Mouse (Mus musculus) neural tube, embryonic 11.5 days (tissue): ENCODE measurements at regions not wholly inside any gene's neighbourhood (a gene's known extent, or its start where the extent isn't known, plus 50 kb on each side); places are given as distances from the start of the nearest gene placed in this dataset.
A peak's percentile ranks its signal among the peaks of the same experiment; 100 is the strongest.

Experiments
- ATAC-seq: fragments of 200-750 bp; cut with Nextera tagmentation; 2 replicates; pipeline ENCODE4 v1.8.0; 2017; ENCODE audit warnings: moderate number of reproducible peaks, mild to moderate bottlenecking, moderate TSS enrichment, moderate library complexity; ENCODE audit not compliant: insufficient read depth, low FRiP score, low TSS enrichment
- DNase-seq: peaks from one replicate; pipeline ENCODE4 v3.0.0-alpha.2; 2015; ENCODE audit warnings: low spot score
- H3K27ac ChIP-seq: fragments of 300-500 bp; sonication (generic); 2 replicates; pipeline ENCODE4 v1.5.1; 2014; ENCODE audit warnings: low read depth, mild to moderate bottlenecking, low read length
- H3K27me3 ChIP-seq: fragments of 300-500 bp; sonication (generic); 2 replicates; pipeline ENCODE4 v1.6.1; 2014; ENCODE audit warnings: mild to moderate bottlenecking, low read length, mixed read lengths; ENCODE audit not compliant: control insufficient read depth, insufficient read depth
- H3K36me3 ChIP-seq: fragments of 300-500 bp; sonication (generic); 2 replicates; pipeline ENCODE4 v1.6.1; 2014; ENCODE audit warnings: mild to moderate bottlenecking, low read length, moderate library complexity, mixed read lengths; ENCODE audit not compliant: control insufficient read depth, insufficient read depth
- H3K4me1 ChIP-seq: fragments of 300-500 bp; sonication (generic); 2 replicates; pipeline ENCODE4 v1.6.1; 2014; ENCODE audit warnings: low read length, mixed read lengths; ENCODE audit not compliant: control insufficient read depth, insufficient read depth
- H3K4me2 ChIP-seq: fragments of 300-500 bp; sonication (generic); 2 replicates; pipeline ENCODE4 v1.6.1; 2014; ENCODE audit warnings: low read depth, mild to moderate bottlenecking, moderate library complexity
- H3K4me3 ChIP-seq: fragments of 300-500 bp; sonication (generic); 2 replicates; pipeline ENCODE4 v1.5.1; 2014; ENCODE audit warnings: low read depth, low read length
- H3K9ac ChIP-seq: fragments of 300-500 bp; sonication (generic); 2 replicates; pipeline ENCODE4 v1.6.1; 2014; ENCODE audit warnings: mild to moderate bottlenecking, low read length
- H3K9me3 ChIP-seq: fragments of 300-500 bp; sonication (generic); 2 replicates; pipeline ENCODE4 v1.6.1; 2016; ENCODE audit warnings: low read length; ENCODE audit not compliant: control insufficient read depth
- WGBS: fragments of 180-500 bp; shearing (Covaris S2); extraction: QIAGEN DNeasy Blood & Tissue Kit; methylation state at CpG from one replicate; pipeline ENCODE4 v1.1.7; 2014; 5-methylcytosine and 5-hydroxymethylcytosine counted together

- Histone ChIP-seq H3K36me3 (no peaks in the 10 kb centered on the region), H3K4me3 (no peak overlapping the region), H3K27ac (no peak overlapping the region), H3K9ac (no peak overlapping the region), H3K9me3 (no peaks in the 10 kb centered on the region), H3K4me2 (no peak overlapping the region), H3K27me3 (no peaks in the 10 kb centered on the region), H3K4me1 (no peaks in the 10 kb centered on the region)
- DNase-seq = no peak
- ATAC-seq = no peak
- WGBS = 93% methylated on average over 3 of the region's 3 CpGs
These were observed 119.8 kb downstream of the H2al2a start for GRCm38 (mm10) chr2:17876942-17877341.

- no peak for DNase-seq
- ATAC-seq = no peak
- no peaks in the 10 kb centered on the region for H3K36me3 ChIP-seq
- H3K4me3 ChIP-seq = no peak overlapping the region
- no peak overlapping the region for H3K27ac ChIP-seq
- H3K9me3 ChIP-seq = no peaks in the 10 kb centered on the region
- H3K4me2 ChIP-seq = no peak overlapping the region
- H3K4me1 ChIP-seq = no peaks in the 10 kb centered on the region
- H3K27me3 ChIP-seq = no peaks in the 10 kb centered on the region
- H3K9ac ChIP-seq = no peak overlapping the region
- 90% methylated on average over 9 of the region's 9 CpGs for WGBS
These were observed 120.6 kb downstream of the H2al2a start for GRCm38 (mm10) chr2:17876155-17876554.

DNA sequence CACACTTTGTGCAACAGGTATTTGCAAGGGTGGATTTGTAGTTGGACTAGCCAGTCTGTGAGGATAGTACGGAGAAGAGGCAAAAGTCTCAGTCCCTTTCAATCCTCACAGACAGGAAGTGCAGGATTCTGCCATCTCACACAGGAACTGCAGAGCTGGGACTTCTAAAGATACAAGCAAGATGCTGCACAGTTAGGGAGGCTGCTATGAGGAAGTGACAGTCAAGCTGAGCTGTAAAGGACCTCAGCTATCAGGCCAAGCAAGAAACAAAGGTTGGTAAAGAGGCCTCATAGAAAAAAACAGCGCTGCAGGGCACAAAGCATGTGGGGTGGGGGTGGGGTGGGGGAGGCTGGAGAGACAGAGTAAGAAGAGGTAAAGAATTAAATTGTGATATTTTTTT lies 126.2 kb downstream of the H2al2a start:
- no peak for ATAC-seq

DNA sequence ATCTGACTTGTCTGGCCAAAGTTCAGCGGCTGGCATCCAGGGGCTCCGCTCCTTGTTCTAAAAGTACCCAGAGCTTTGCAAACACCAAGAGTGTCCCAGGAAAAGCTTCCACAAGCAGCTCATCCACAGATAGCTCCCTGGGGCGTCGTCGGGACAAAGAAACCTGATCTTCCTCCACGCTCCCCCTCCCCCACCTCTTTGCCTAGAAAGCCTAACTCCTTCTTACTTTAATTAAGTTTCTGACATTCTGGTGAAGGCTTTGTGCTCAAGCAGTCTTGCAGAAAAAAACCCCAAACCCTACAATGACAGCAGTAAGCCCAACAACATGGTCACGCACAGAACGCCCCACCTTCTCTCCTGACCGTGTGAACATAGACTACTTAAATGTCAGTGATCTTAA lies 128.6 kb downstream of the H2al2a start:
- WGBS = 17% methylated on average over 9 of the region's 9 CpGs
- Histone ChIP-seq H3K4me2 (no peak overlapping the region), H3K9ac (no peak overlapping the region), H3K27me3 (no peaks in the 10 kb centered on the region), H3K4me3 (no peak overlapping the region), H3K9me3 (no peaks in the 10 kb centered on the region), H3K4me1 (no peaks in the 10 kb centered on the region), H3K36me3 (no peaks in the 10 kb centered on the region), H3K27ac (no peak overlapping the region)
- DNase-seq (no peak), ATAC-seq (no peak)

More for the DNA sequence above, 126.2 kb downstream of the H2al2a start:
- no peak overlapping the region for H3K4me2 ChIP-seq
- no peak overlapping the region for H3K27ac ChIP-seq
- H3K9me3 ChIP-seq = no peaks in the 10 kb centered on the region
- H3K4me3 ChIP-seq = no peak overlapping the region
- no peak overlapping the region for H3K9ac ChIP-seq
- H3K4me1 ChIP-seq = no peaks in the 10 kb centered on the region
- H3K27me3 ChIP-seq = no peaks in the 10 kb centered on the region
- 73% methylated on average over 2 of the region's 2 CpGs for WGBS
- no peaks in the 10 kb centered on the region for H3K36me3 ChIP-seq
- no peak for DNase-seq

GRCm38 (mm10) chr2:17867341-17867740 lies 129.4 kb downstream of the H2al2a start:
- no peaks in the 10 kb centered on the region for H3K4me1 ChIP-seq
- DNase-seq (no peak), ATAC-seq (no peak)
- H3K9ac ChIP-seq = no peak overlapping the region
- no peak overlapping the region for H3K27ac ChIP-seq
- 57% methylated on average over 3 of the region's 3 CpGs for WGBS
- no peak overlapping the region for H3K4me2 ChIP-seq
- H3K9me3 ChIP-seq = no peaks in the 10 kb centered on the region
- no peaks in the 10 kb centered on the region for H3K27me3 ChIP-seq
- H3K4me3 ChIP-seq = no peak overlapping the region
- no peaks in the 10 kb centered on the region for H3K36me3 ChIP-seq

DNA sequence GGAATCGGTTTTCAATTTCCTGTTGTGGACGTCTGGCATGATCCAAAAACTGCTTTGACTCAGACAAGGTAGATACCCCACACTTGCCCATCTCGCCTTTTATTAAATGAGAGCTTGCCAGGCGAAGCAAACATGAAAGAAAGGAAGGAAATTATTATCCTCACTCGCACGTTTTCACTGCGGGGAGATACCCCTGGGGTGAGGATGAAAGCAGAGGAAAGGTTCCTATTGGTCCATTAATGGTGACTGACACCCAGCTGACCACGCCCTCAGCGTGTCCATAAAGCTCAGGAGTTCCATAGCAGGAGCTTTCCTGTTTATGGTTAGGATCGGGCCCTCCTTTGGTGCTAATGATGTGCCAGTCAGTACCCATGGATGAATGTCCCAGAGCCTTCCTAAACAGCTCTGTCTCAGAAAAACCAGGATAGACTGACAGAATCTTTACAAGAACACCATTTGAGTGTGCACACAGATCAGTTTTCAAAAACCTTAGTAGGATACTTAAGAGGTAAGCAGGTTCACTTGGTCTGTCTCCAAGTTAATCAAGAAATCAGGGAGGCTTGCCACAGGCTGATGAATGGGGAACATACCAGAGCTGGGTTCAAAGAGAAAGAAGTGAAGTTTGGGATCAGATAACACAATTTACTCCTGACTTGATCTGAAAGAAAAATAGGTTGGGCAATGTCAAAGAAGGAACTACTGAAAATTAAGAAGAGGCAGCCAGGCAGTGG lies 130.7 kb upstream of the Nebl start:
- Histone ChIP-seq H3K4me3 (no peak overlapping the region), H3K27ac (no peak overlapping the region), H3K9me3 (no peaks in the 10 kb centered on the region), H3K9ac (no peak overlapping the region), H3K27me3 (no peaks in the 10 kb centered on the region), H3K4me2 (peak overlapping the region; percentile 15), H3K36me3 (no peaks in the 10 kb centered on the region), H3K4me1 (no peaks in the 10 kb centered on the region)
- peak; percentile 60; the same call in 1 of the 2 replicates for ATAC-seq
- WGBS = 9% methylated on average over 10 of the region's 10 CpGs
- DNase-seq = peak; percentile 42

DNA sequence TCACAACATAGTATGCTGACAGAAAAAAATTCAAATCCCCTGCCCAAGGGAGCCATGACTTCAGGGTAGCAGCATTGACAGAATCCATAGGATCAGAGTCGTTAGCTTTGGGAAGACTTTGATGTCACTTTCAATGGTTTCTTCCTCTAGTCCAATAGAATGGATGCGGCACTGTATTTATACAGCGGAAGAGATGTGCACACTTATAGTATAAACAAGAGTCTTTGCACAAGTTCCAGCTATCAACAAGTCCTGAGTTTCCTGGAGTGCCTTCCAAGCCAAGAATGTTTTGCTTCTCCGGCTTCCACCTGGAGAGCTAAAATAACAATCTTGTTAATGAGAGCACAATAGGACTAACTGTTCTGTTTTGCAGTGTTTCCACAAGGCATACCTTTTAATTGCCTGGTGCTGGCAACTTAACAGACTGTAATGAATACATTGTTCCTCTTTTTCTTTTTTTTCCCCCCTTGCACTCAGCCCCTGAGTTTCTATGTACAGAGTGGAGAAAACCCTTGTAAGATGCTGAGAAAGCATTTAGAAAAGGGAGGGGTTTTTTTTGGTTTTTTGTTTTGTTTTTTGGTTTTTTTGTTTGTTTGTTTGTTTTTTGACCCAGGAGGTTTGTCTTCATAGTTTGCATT lies 129.8 kb upstream of the Nebl start:
- H3K27ac ChIP-seq = no peak overlapping the region
- no peaks in the 10 kb centered on the region for H3K9me3 ChIP-seq
- no peak for DNase-seq
- H3K4me2 ChIP-seq = peak overlapping the region; percentile 15; the same call in 1 of the 2 replicates
- no peak overlapping the region for H3K9ac ChIP-seq
- 61% methylated on average over 4 of the region's 4 CpGs for WGBS
- H3K36me3 ChIP-seq = no peaks in the 10 kb centered on the region
- no peak overlapping the region for H3K4me3 ChIP-seq
- ATAC-seq = no peak
- H3K27me3 ChIP-seq = no peaks in the 10 kb centered on the region
- H3K4me1 ChIP-seq = no peaks in the 10 kb centered on the region

GRCm38 (mm10) chr2:17859234-17859633 lies 128.0 kb upstream of the Nebl start:
- WGBS = 89% methylated on average over 8 of the region's 8 CpGs

DNA sequence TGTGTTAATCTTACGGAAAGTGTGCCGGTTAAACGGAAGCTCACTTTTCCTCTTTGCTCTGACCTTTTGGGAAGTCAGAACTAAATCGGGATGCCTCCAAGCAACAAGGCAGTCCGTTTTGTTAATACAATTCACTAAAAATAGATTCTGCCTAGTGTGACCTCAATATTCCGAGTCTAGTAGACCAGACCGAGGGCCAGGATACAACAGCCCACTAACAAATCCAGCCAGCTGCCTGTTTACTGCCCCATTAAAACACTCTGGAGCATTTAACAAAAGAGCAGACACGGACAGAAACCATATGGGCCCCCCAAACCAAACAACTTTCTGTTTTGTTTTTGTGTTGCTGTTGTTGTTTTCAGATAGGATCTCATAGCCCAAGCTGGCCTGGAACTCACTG lies 127.1 kb upstream of the Nebl start:
- Histone ChIP-seq H3K27me3 (no peaks in the 10 kb centered on the region), H3K27ac (no peak overlapping the region), H3K4me3 (no peak overlapping the region), H3K4me1 (no peaks in the 10 kb centered on the region), H3K4me2 (no peak overlapping the region), H3K9ac (no peak overlapping the region), H3K9me3 (no peaks in the 10 kb centered on the region), H3K36me3 (no peaks in the 10 kb centered on the region)
- ATAC-seq (no peak), DNase-seq (no peak)
- WGBS = 60% methylated on average over 8 of the region's 8 CpGs

More at GRCm38 (mm10) chr2:17859234-17859633, 128.0 kb upstream of the Nebl start:
- no peak overlapping the region for H3K27ac ChIP-seq
- no peak overlapping the region for H3K4me3 ChIP-seq
- H3K27me3 ChIP-seq = no peaks in the 10 kb centered on the region
- H3K9me3 ChIP-seq = no peaks in the 10 kb centered on the region
- ATAC-seq (no peak), DNase-seq (no peak)
- no peaks in the 10 kb centered on the region for H3K36me3 ChIP-seq
- H3K4me2 ChIP-seq = no peak overlapping the region
- H3K9ac ChIP-seq = no peak overlapping the region
- no peaks in the 10 kb centered on the region for H3K4me1 ChIP-seq
